ENCODE assay signal across 8 mouse cellular contexts in genomic region chr4:129625496-129625895, GRCm38 (mm10). TPM values are rescaled to one million over a fixed set of nuclear protein-coding genes. Genes with fewer than 3 reads are reported as not detected.
DNase-seq lines count a peak whose midpoint lies in the region; ATAC-seq and TF ChIP-seq lines count a peak whose summit lies in the region.

No protein-coding gene starts in this region.

- H3K27ac ChIP-seq in heart, postnatal 0 days (ENCODE audit: low read depth): peak overlapping the region; percentile 89; the same call in 1 of the 2 replicates
- H3K27ac ChIP-seq in embryonic facial prominence, embryonic 12.5 days: no peak overlapping the region
- H3K27ac ChIP-seq in hindbrain, embryonic 13.5 days: peak overlapping the region; percentile 97
- peak overlapping the region; percentile 89; the same call in 1 of the 2 replicates for H3K27ac ChIP-seq in midbrain, embryonic 10.5 days (replicated peaks)

- no peak for TF ChIP-seq EP300 in heart, postnatal 0 days (IDR thresholded peaks at IDR 0.05; ENCODE audit: low read depth)

- H3K36me3 ChIP-seq in heart, postnatal 0 days (replicated peaks; ENCODE audit: control insufficient read depth, insufficient read depth, low read length): peaks cover 53% of the 10 kb centered on the region
- H3K36me3 ChIP-seq in embryonic facial prominence, embryonic 12.5 days: peaks cover 48% of the 10 kb centered on the region
- peaks cover 48% of the 10 kb centered on the region for H3K36me3 ChIP-seq in hindbrain, embryonic 13.5 days
- H3K36me3 ChIP-seq in midbrain, embryonic 10.5 days: peaks cover 47% of the 10 kb centered on the region

- no peak for ATAC-seq in heart, postnatal 0 days (ENCODE audit: insufficient read depth, low read depth)
- ATAC-seq in embryonic facial prominence, embryonic 12.5 days (ENCODE audit: insufficient number of reproducible peaks, insufficient read depth, low FRiP score, low TSS enrichment): no peak
- no peak for ATAC-seq in hindbrain, embryonic 13.5 days (ENCODE audit: low FRiP score)
- ATAC-seq in frontal cortex, adult (ENCODE audit: low TSS enrichment): no peak

- 50% methylated on average over 4 of the region's 4 CpGs for WGBS in heart, postnatal 0 days
- WGBS in embryonic facial prominence, embryonic 12.5 days: 43% methylated on average over 4 of the region's 4 CpGs
- 38% methylated on average over 4 of the region's 4 CpGs for WGBS in hindbrain, embryonic 13.5 days
- WGBS in midbrain, embryonic 10.5 days: 38% methylated on average over 4 of the region's 4 CpGs

- H3K4me2 ChIP-seq in heart, postnatal 0 days (ENCODE audit: low read depth, low read length): 0 out of 2 replicates have a peak overlapping the region, but pooled peaks have one; percentile 84
- H3K4me2 ChIP-seq in embryonic facial prominence, embryonic 12.5 days (replicated peaks): peak overlapping the region; percentile 82
- H3K4me2 ChIP-seq in hindbrain, embryonic 13.5 days: peak overlapping the region; percentile 86

- H3K27me3 ChIP-seq in heart, postnatal 0 days (ENCODE audit: control insufficient read depth, insufficient read depth, low read length): no peaks in the 10 kb centered on the region
- no peaks in the 10 kb centered on the region for H3K27me3 ChIP-seq in embryonic facial prominence, embryonic 12.5 days
- no peaks in the 10 kb centered on the region for H3K27me3 ChIP-seq in hindbrain, embryonic 13.5 days
- no peaks in the 10 kb centered on the region for H3K27me3 ChIP-seq in midbrain, embryonic 10.5 days (ENCODE audit: low read depth, poor library complexity, severe bottlenecking)

- H3K9me3 ChIP-seq in heart, postnatal 0 days (replicated peaks; ENCODE audit: control insufficient read depth, low read length): no peaks in the 10 kb centered on the region
- H3K9me3 ChIP-seq in embryonic facial prominence, embryonic 12.5 days: no peaks in the 10 kb centered on the region
- no peaks in the 10 kb centered on the region for H3K9me3 ChIP-seq in hindbrain, embryonic 13.5 days
- H3K9me3 ChIP-seq in midbrain, embryonic 10.5 days (replicated peaks): no peaks in the 10 kb centered on the region

- peaks cover 30% of the 10 kb centered on the region for H3K4me1 ChIP-seq in heart, postnatal 0 days (ENCODE audit: control insufficient read depth, insufficient read depth)
- peaks cover 26% of the 10 kb centered on the region for H3K4me1 ChIP-seq in embryonic facial prominence, embryonic 12.5 days
- peaks cover 43% of the 10 kb centered on the region for H3K4me1 ChIP-seq in hindbrain, embryonic 13.5 days (replicated peaks)
- peaks cover 43% of the 10 kb centered on the region for H3K4me1 ChIP-seq in midbrain, embryonic 10.5 days

- H3K9ac ChIP-seq in heart, postnatal 0 days (replicated peaks; ENCODE audit: low read depth, low read length): no peak overlapping the region
- H3K9ac ChIP-seq in embryonic facial prominence, embryonic 12.5 days: no peak overlapping the region
- H3K9ac ChIP-seq in hindbrain, embryonic 13.5 days: peak overlapping the region; percentile 87

- no peak for TF ChIP-seq CTCF in heart, postnatal 0 days (IDR thresholded peaks at IDR 0.05; ENCODE audit: low read depth)

- intact Hi-C loops in left cerebral cortex, postnatal 25 days (cut with DNase I): no loop called here

- no peak for DNase-seq in heart, postnatal 0 days (ENCODE audit: low spot score)
- DNase-seq in heart, adult 8-10 months (ENCODE audit: low spot score): no peak
- no peak for DNase-seq in midbrain, embryonic 10.5 days (ENCODE audit: low spot score)
- DNase-seq in left cerebral cortex, postnatal 25 days (ENCODE audit: low spot score in 2 of 2): no peak
- no peak for DNase-seq in right cerebral cortex, adult 18-20 months

- H3K4me3 ChIP-seq in heart, postnatal 0 days (ENCODE audit: low read depth, low read length): no peak overlapping the region
- no peak overlapping the region for H3K4me3 ChIP-seq in embryonic facial prominence, embryonic 12.5 days
- H3K4me3 ChIP-seq in hindbrain, embryonic 13.5 days: peak overlapping the region; percentile 69; the same call in 1 of the 2 replicates
- H3K4me3 ChIP-seq in midbrain, embryonic 10.5 days: peak overlapping the region; percentile 73; the same call in 1 of the 2 replicates

RNA-seq across cellular contexts. Expression of gene Ccdc28b, which starts 1.7 kb away (rescaled TPM):
- 41.9 and 55.1 TPM in 2 replicates for total RNA-seq in heart, postnatal 0 days (2014; rRNA removed; ENCODE audit: low replicate concordance)
- 58.0 and 58.6 TPM in 2 replicates for polyA plus RNA-seq in heart, postnatal 0 days (2015; fragmentation: Nextera tagmentation; extraction: Ambion mirVana)
- total RNA-seq in heart, adult 8-10 months (2022): 10 to 100 TPM; 11.9 to 20.3 (median 14.6) TPM
- polyA plus RNA-seq in embryonic facial prominence, embryonic 12.5 days (2016; fragmentation: Nextera tagmentation; extraction: Ambion mirVana): 63.7 and 66.7 TPM in 2 replicates
- polyA plus RNA-seq in hindbrain, embryonic 13.5 days (2015; fragmentation: Nextera tagmentation; extraction: Ambion mirVana): 130 and 135 TPM in 2 replicates
- polyA plus RNA-seq in midbrain, embryonic 10.5 days (2016; fragmentation: Nextera tagmentation; extraction: Ambion mirVana): 58.6 and 74.5 TPM in 2 replicates
- total RNA-seq in left cerebral cortex, postnatal 25 days (2021): 10 to 100 TPM; 66.5 to 67.5 TPM

RNA-seq across cellular contexts. Expression of gene Iqcc, which starts 6.6 kb away (rescaled TPM):
- 6.3 TPM in 2 replicates for total RNA-seq in heart, postnatal 0 days (2014; rRNA removed; ENCODE audit: low replicate concordance)
- 23.0 and 26.3 TPM in 2 replicates for polyA plus RNA-seq in heart, postnatal 0 days (2015; fragmentation: Nextera tagmentation; extraction: Ambion mirVana)
- total RNA-seq in heart, adult 8-10 months (2022): 10 to 100 TPM; 14.6 to 22.9 (median 19.0) TPM
- polyA plus RNA-seq in embryonic facial prominence, embryonic 12.5 days (2016; fragmentation: Nextera tagmentation; extraction: Ambion mirVana): 29.8 and 33.0 TPM in 2 replicates
- polyA plus RNA-seq in hindbrain, embryonic 13.5 days (2015; fragmentation: Nextera tagmentation; extraction: Ambion mirVana): 30.0 and 37.8 TPM in 2 replicates
- 30.6 and 32.8 TPM in 2 replicates for polyA plus RNA-seq in midbrain, embryonic 10.5 days (2016; fragmentation: Nextera tagmentation; extraction: Ambion mirVana)
- total RNA-seq in left cerebral cortex, postnatal 25 days (2021): 10 to 100 TPM; 29.8 to 37.0 TPM

RNA-seq across cellular contexts. Expression of gene Dcdc2b, which starts 11.4 kb away (rescaled TPM):
- total RNA-seq in heart, postnatal 0 days (2014; rRNA removed; ENCODE audit: low replicate concordance): 9.8 TPM in 1 of 2 replicates, not detected in the other
- 1.5 and 1.9 TPM in 2 replicates for polyA plus RNA-seq in heart, postnatal 0 days (2015; fragmentation: Nextera tagmentation; extraction: Ambion mirVana)
- total RNA-seq in heart, adult 8-10 months (2022): 1 to 10 TPM in 2 of 4 experiments, under 1 TPM in 2; 0.32 to 1.2 (median 0.82) TPM
- 2.3 and 3.2 TPM in 2 replicates for polyA plus RNA-seq in embryonic facial prominence, embryonic 12.5 days (2016; fragmentation: Nextera tagmentation; extraction: Ambion mirVana)
- polyA plus RNA-seq in hindbrain, embryonic 13.5 days (2015; fragmentation: Nextera tagmentation; extraction: Ambion mirVana): 4.0 and 4.3 TPM in 2 replicates
- 2.1 and 2.9 TPM in 2 replicates for polyA plus RNA-seq in midbrain, embryonic 10.5 days (2016; fragmentation: Nextera tagmentation; extraction: Ambion mirVana)
- 1 to 10 TPM; 4.3 to 4.7 TPM for total RNA-seq in left cerebral cortex, postnatal 25 days (2021)

RNA-seq across cellular contexts. Expression of gene Txlna, which starts 15.4 kb away (rescaled TPM):
- 28.3 and 28.5 TPM in 2 replicates for total RNA-seq in heart, postnatal 0 days (2014; rRNA removed; ENCODE audit: low replicate concordance)
- polyA plus RNA-seq in heart, postnatal 0 days (2015; fragmentation: Nextera tagmentation; extraction: Ambion mirVana): 22.7 and 23.2 TPM in 2 replicates
- 10 to 100 TPM; 23.2 to 30.1 (median 25.8) TPM for total RNA-seq in heart, adult 8-10 months (2022)
- polyA plus RNA-seq in embryonic facial prominence, embryonic 12.5 days (2016; fragmentation: Nextera tagmentation; extraction: Ambion mirVana): 100 TPM in 2 replicates
- 56.8 and 58.1 TPM in 2 replicates for polyA plus RNA-seq in hindbrain, embryonic 13.5 days (2015; fragmentation: Nextera tagmentation; extraction: Ambion mirVana)
- 104 and 107 TPM in 2 replicates for polyA plus RNA-seq in midbrain, embryonic 10.5 days (2016; fragmentation: Nextera tagmentation; extraction: Ambion mirVana)
- 10 to 100 TPM; 41.2 to 43.4 TPM for total RNA-seq in left cerebral cortex, postnatal 25 days (2021)

RNA-seq across cellular contexts. Expression of gene Tmem234, which starts 25.0 kb away (rescaled TPM):
- total RNA-seq in heart, postnatal 0 days (2014; rRNA removed; ENCODE audit: low replicate concordance): 108 and 115 TPM in 2 replicates
- 150 and 161 TPM in 2 replicates for polyA plus RNA-seq in heart, postnatal 0 days (2015; fragmentation: Nextera tagmentation; extraction: Ambion mirVana)
- total RNA-seq in heart, adult 8-10 months (2022): 10 to 100 TPM; 40.4 to 44.9 (median 42.0) TPM
- polyA plus RNA-seq in embryonic facial prominence, embryonic 12.5 days (2016; fragmentation: Nextera tagmentation; extraction: Ambion mirVana): 180 TPM in 2 replicates
- 195 and 196 TPM in 2 replicates for polyA plus RNA-seq in hindbrain, embryonic 13.5 days (2015; fragmentation: Nextera tagmentation; extraction: Ambion mirVana)
- 226 and 231 TPM in 2 replicates for polyA plus RNA-seq in midbrain, embryonic 10.5 days (2016; fragmentation: Nextera tagmentation; extraction: Ambion mirVana)
- 10 to 100 TPM; 96.6 to 96.8 TPM for total RNA-seq in left cerebral cortex, postnatal 25 days (2021)

Comparison
In these comparisons a context has a peak if more than half of its experiments do, and no peak if none do; other contexts are left out.
1. H3K4me3 ChIP-seq: peak in hindbrain, embryonic 13.5 days (single experiment) and midbrain, embryonic 10.5 days (single experiment); none in heart, postnatal 0 days (single experiment) and embryonic facial prominence, embryonic 12.5 days (single experiment).
2. Peak in every context shown above with its lines, with median percentiles within 50 percentile points of each other: H3K4me2 ChIP-seq.